Mouse (Mus musculus): ENCODE data around the gene Ndc1. TPM values are rescaled to one million over a fixed set of nuclear protein-coding genes. Genes with fewer than 3 reads are reported as not detected.
"Not testable (repeated sequence)": the region's sequence is repeated elsewhere in the genome, so short reads cannot be mapped to it uniquely, and the experiment has no call there.

Ndc1 gene
- polyA plus RNA-seq, 1 experiment from 2014 or later = 38.8 TPM

- Histone ChIP-seq H3K4me1 (peaks cover 8% of the 10 kb centered on the region), H3K4me2 (replicated peaks) (no peak overlapping the region), H3K4me3 (no peak overlapping the region), H3K9ac (no peak overlapping the region), H3K27ac (no peak overlapping the region), H3K36me3 (0 out of 2 replicates have a peak, but pooled peaks cover 5% of the 10 kb centered on the region), H3K27me3 (no peaks in the 10 kb centered on the region), H3K9me3 (no peaks in the 10 kb centered on the region)
- ATAC-seq (ENCODE audit: insufficient number of reproducible peaks, insufficient read depth, low FRiP score, low TSS enrichment) = no peak
- 85% methylated on average over 5 of the region's 5 CpGs for WGBS
Measured at GRCm38 (mm10) chr4:107364190-107364639, 3.4 kb upstream of the Ndc1 start.

GRCm38 (mm10) chr4:107366408-107366807 lies 1.2 kb upstream of the Ndc1 start:
- not testable (repeated sequence) for H3K27me3 ChIP-seq; H3K4me3 ChIP-seq; H3K4me2 ChIP-seq (replicated peaks); H3K9ac ChIP-seq; H3K9me3 ChIP-seq; H3K27ac ChIP-seq; H3K36me3 ChIP-seq; ATAC-seq (ENCODE audit: insufficient number of reproducible peaks, insufficient read depth, low FRiP score, low TSS enrichment)
- H3K4me1 ChIP-seq = peaks cover 12% of the 10 kb centered on the region

- no peak overlapping the region for H3K4me2 ChIP-seq (replicated peaks)
- no peak overlapping the region for H3K9ac ChIP-seq
- no peak for ATAC-seq (ENCODE audit: insufficient number of reproducible peaks, insufficient read depth, low FRiP score, low TSS enrichment)
- H3K4me1 ChIP-seq = peaks cover 12% of the 10 kb centered on the region
- no peak overlapping the region for H3K27ac ChIP-seq
- no peaks in the 10 kb centered on the region for H3K27me3 ChIP-seq
- H3K9me3 ChIP-seq = no peaks in the 10 kb centered on the region
- H3K36me3 ChIP-seq = peaks cover 59% of the 10 kb centered on the region
- no peak overlapping the region for H3K4me3 ChIP-seq
- 74% methylated on average over 2 of the region's 2 CpGs for WGBS
Measured at GRCm38 (mm10) chr4:107372304-107372703, 4.7 kb downstream of the Ndc1 start.

GRCm38 (mm10) chr4:107374677-107375076 lies 7.1 kb downstream of the Ndc1 start:
- 88% methylated on average over 4 of the region's 4 CpGs for WGBS
- no peak overlapping the region for H3K4me2 ChIP-seq (replicated peaks)
- H3K36me3 ChIP-seq = peaks cover 73% of the 10 kb centered on the region

GRCm38 (mm10) chr4:107378954-107379353 lies 11.4 kb downstream of the Ndc1 start:
- Histone ChIP-seq H3K27ac (no peak overlapping the region), H3K36me3 (peaks cover 77% of the 10 kb centered on the region), H3K4me2 (replicated peaks) (no peak overlapping the region), H3K9me3 (no peaks in the 10 kb centered on the region), H3K4me1 (no peaks in the 10 kb centered on the region), H3K4me3 (no peak overlapping the region), H3K27me3 (no peaks in the 10 kb centered on the region), H3K9ac (no peak overlapping the region)
- ATAC-seq (ENCODE audit: insufficient number of reproducible peaks, insufficient read depth, low FRiP score, low TSS enrichment) = no peak
- 83% methylated on average over 6 of the region's 6 CpGs for WGBS

More at GRCm38 (mm10) chr4:107374677-107375076, 7.1 kb downstream of the Ndc1 start:
- H3K27ac ChIP-seq = no peak overlapping the region
- no peak for ATAC-seq (ENCODE audit: insufficient number of reproducible peaks, insufficient read depth, low FRiP score, low TSS enrichment)
- peaks cover 1% of the 10 kb centered on the region; the same call in 1 of the 2 replicates for H3K4me1 ChIP-seq
- H3K9ac ChIP-seq = no peak overlapping the region
- no peaks in the 10 kb centered on the region for H3K9me3 ChIP-seq
- no peak overlapping the region for H3K4me3 ChIP-seq
- no peaks in the 10 kb centered on the region for H3K27me3 ChIP-seq

- Histone ChIP-seq H3K9ac (no peak overlapping the region), H3K36me3 (peaks cover 73% of the 10 kb centered on the region), H3K27me3 (no peaks in the 10 kb centered on the region), H3K9me3 (no peaks in the 10 kb centered on the region), H3K4me1 (no peaks in the 10 kb centered on the region), H3K27ac (no peak overlapping the region), H3K4me3 (no peak overlapping the region), H3K4me2 (replicated peaks) (no peak overlapping the region)
- WGBS = 83% methylated on average over 7 of the region's 7 CpGs
- no peak for ATAC-seq (ENCODE audit: insufficient number of reproducible peaks, insufficient read depth, low FRiP score, low TSS enrichment)
Measured at GRCm38 (mm10) chr4:107380871-107381270, 13.3 kb downstream of the Ndc1 start.

- H3K4me1 ChIP-seq = no peaks in the 10 kb centered on the region
- ATAC-seq (ENCODE audit: insufficient number of reproducible peaks, insufficient read depth, low FRiP score, low TSS enrichment) = no peak
- 95% methylated on average over 4 of the region's 4 CpGs for WGBS
- no peaks in the 10 kb centered on the region for H3K27me3 ChIP-seq
- H3K4me2 ChIP-seq (replicated peaks) = no peak overlapping the region
- H3K9me3 ChIP-seq = no peaks in the 10 kb centered on the region
- no peak overlapping the region for H3K9ac ChIP-seq
- no peak overlapping the region for H3K4me3 ChIP-seq
- peaks cover 83% of the 10 kb centered on the region for H3K36me3 ChIP-seq
- no peak overlapping the region for H3K27ac ChIP-seq
Measured at GRCm38 (mm10) chr4:107387038-107387437, 19.5 kb downstream of the Ndc1 start.

GRCm38 (mm10) chr4:107387465-107387864 lies 19.9 kb downstream of the Ndc1 start:
- no peak overlapping the region for H3K27ac ChIP-seq
- ATAC-seq (ENCODE audit: insufficient number of reproducible peaks, insufficient read depth, low FRiP score, low TSS enrichment) = no peak
- H3K4me1 ChIP-seq = no peaks in the 10 kb centered on the region
- H3K9ac ChIP-seq = no peak overlapping the region
- H3K4me2 ChIP-seq (replicated peaks) = no peak overlapping the region
- WGBS = 94% methylated on average over 8 of the region's 8 CpGs
- no peaks in the 10 kb centered on the region for H3K9me3 ChIP-seq
- peaks cover 85% of the 10 kb centered on the region for H3K36me3 ChIP-seq
- H3K27me3 ChIP-seq = no peaks in the 10 kb centered on the region
- no peak overlapping the region for H3K4me3 ChIP-seq

GRCm38 (mm10) chr4:107388291-107388690 lies 20.7 kb downstream of the Ndc1 start:
- Histone ChIP-seq H3K4me1 (no peaks in the 10 kb centered on the region), H3K9ac (no peak overlapping the region), H3K9me3 (no peaks in the 10 kb centered on the region), H3K27ac (no peak overlapping the region), H3K4me2 (replicated peaks) (no peak overlapping the region), H3K4me3 (no peak overlapping the region), H3K27me3 (no peaks in the 10 kb centered on the region), H3K36me3 (peaks cover 85% of the 10 kb centered on the region)
- 98% methylated on average over 2 of the region's 2 CpGs for WGBS
- ATAC-seq (ENCODE audit: insufficient number of reproducible peaks, insufficient read depth, low FRiP score, low TSS enrichment) = no peak

GRCm38 (mm10) chr4:107389345-107389744 lies 21.8 kb downstream of the Ndc1 start:
- ATAC-seq (ENCODE audit: insufficient number of reproducible peaks, insufficient read depth, low FRiP score, low TSS enrichment) = no peak
- WGBS = 93% methylated on average over 3 of the region's 3 CpGs
- Histone ChIP-seq H3K36me3 (peaks cover 89% of the 10 kb centered on the region), H3K9me3 (no peaks in the 10 kb centered on the region), H3K27ac (no peak overlapping the region), H3K27me3 (no peaks in the 10 kb centered on the region), H3K4me2 (replicated peaks) (no peak overlapping the region), H3K4me1 (no peaks in the 10 kb centered on the region), H3K9ac (no peak overlapping the region), H3K4me3 (no peak overlapping the region)

GRCm38 (mm10) chr4:107393771-107394170 lies 26.2 kb downstream of the Ndc1 start:
- no peak for ATAC-seq (ENCODE audit: insufficient number of reproducible peaks, insufficient read depth, low FRiP score, low TSS enrichment)
- H3K9me3 ChIP-seq = no peaks in the 10 kb centered on the region
- no peak overlapping the region for H3K9ac ChIP-seq
- peaks cover 78% of the 10 kb centered on the region for H3K36me3 ChIP-seq
- no peaks in the 10 kb centered on the region for H3K4me1 ChIP-seq
- no peaks in the 10 kb centered on the region for H3K27me3 ChIP-seq
- no peak overlapping the region for H3K27ac ChIP-seq
- no peak overlapping the region for H3K4me2 ChIP-seq (replicated peaks)
- no peak overlapping the region for H3K4me3 ChIP-seq
- WGBS = 88% methylated on average over 2 of the region's 2 CpGs

- WGBS = 77% methylated on average over 4 of the region's 4 CpGs
- H3K9me3 ChIP-seq = no peaks in the 10 kb centered on the region
- H3K4me3 ChIP-seq = no peak overlapping the region
- H3K27me3 ChIP-seq = 0 out of 2 replicates have a peak, but pooled peaks cover 5% of the 10 kb centered on the region
- H3K4me2 ChIP-seq (replicated peaks) = no peak overlapping the region
- no peaks in the 10 kb centered on the region for H3K4me1 ChIP-seq
- no peak overlapping the region for H3K27ac ChIP-seq
- 0 out of 2 replicates have a peak, but pooled peaks cover 6% of the 10 kb centered on the region for H3K36me3 ChIP-seq
- no peak overlapping the region for H3K9ac ChIP-seq
- no peak for ATAC-seq (ENCODE audit: insufficient number of reproducible peaks, insufficient read depth, low FRiP score, low TSS enrichment)
Measured at GRCm38 (mm10) chr4:107420202-107420601, 52.6 kb downstream of the Ndc1 start.
